Mouse (Mus musculus) G1E-ER4 (cell line): Measurements from ENCODE around the gene Ttc39a. TPM values are rescaled to one million over a fixed set of nuclear protein-coding genes. Genes with fewer than 3 reads are reported as not detected.

Source experiments
- GATA1 ChIP-seq: IDR thresholded peaks from one replicate; pipeline ENCODE4 v1.8.0; 2012; ENCODE audit warnings: low read length, inconsistent platforms
- polyA plus RNA-seq: library from polyadenylated mRNA; stranded (reverse); fragments of >175 nt; gene quantifications from 2 replicates; pipeline ENCODE4 v1.2.3, GENCODE M21; 2012

Ttc39a gene
- polyA plus RNA-seq, 1 experiment = 7.6 TPM

GRCm38 (mm10) chr4:109439825-109440248 lies 33.4 kb downstream of the Ttc39a start:
- TF ChIP-seq GATA1 = peak; percentile 31

DNA sequence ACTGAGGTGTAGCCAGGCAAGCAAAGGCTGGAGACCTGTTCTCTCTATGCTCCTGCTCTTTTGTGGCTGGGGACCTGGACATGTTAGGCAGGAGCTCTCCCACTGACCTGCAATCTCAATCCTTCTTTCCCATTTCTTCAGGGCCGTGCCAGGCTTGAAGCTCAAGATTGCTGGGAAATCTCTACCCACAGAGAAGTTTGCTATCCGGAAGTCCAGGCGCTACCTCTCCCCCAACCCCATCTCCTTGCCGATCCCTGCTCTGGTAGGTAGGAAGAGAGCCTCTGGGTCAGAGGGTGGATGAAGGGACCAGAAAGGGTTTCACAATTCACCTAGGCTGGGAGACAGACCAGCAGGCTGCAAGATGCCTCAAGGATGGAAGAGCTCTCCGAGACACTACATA lies 34.0 kb downstream of the Ttc39a start:
- TF ChIP-seq GATA1 = no peak

DNA sequence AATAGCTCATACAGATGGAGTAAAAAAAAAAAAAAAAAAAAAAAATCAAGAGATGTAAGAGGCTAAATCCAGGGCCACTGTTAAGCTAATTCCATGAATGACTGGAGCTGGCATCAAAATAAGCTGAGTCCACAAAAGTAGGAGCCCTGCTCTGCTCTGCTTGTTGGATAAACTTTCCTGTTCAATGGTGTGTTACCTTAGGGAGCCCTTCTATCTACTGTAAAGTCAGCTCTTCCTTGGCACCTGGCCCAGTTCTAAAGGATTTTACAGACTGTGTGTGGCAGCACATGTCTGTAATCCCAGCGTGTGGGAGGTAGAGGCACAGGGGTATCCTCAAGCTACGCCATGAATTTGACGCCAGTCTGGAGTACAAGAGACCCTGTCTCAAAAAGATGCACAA lies 34.6 kb downstream of the Ttc39a start:
- TF ChIP-seq GATA1 = no peak

GRCm38 (mm10) chr4:109442126-109442525 lies 35.7 kb downstream of the Ttc39a start:
- no peak for TF ChIP-seq GATA1

DNA sequence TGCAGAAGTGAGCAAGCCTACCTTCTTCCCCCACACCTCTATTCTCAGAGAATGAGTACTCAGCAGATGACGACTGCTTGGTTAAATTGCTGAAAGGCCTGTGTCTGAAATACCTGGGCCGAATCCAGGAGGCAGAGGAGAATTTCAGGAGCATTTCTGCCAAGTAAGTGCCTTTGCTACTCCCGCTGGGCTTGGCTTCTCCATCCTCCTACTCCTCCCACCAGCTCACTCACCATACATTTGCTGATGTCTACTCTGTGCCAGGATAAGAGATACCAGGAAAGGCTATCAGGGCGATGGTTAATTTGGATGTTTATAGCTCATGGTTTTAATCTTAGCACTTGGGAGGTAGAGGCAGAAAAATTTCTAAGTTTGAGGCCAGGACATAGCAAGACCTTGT lies 36.2 kb downstream of the Ttc39a start:
- TF ChIP-seq GATA1 = no peak

DNA sequence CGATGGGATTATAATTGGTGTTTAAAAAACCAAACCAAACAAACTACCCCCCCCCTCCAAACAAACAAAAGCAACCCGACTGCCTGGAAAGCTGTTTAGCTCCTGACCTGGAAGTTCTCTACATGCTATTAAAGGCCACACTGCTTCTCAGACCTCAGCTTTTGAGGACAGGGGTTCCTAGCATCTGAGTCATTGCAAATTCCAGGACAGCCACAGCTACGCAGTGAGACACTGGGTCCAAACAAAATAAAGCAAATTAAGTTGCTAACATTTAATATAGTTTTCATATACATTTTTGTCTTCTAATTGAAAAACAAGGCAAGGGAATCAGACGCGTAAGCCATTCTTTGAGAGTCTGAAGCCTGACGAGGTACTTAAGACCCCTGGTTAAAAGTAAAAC lies 38.0 kb downstream of the Ttc39a start:
- TF ChIP-seq GATA1 = no peak

DNA sequence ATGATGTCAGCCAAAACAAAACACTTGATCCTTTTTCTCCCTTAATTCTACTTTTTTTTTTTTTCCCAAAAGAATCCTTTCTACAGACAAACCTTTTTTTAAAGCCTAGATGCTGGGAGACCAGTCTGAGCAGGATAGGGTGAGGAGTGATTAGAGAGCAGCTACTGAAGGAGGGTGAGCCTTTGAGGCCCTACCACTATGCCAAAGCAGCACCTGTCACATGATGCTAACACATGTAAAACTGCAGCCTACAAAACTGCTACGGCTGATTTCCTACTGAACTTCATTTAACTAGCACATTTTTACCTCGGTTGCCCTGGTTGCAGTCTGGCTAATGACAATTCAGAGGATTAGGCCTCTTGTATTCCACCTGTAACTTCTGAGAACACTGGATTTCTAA lies 38.5 kb downstream of the Ttc39a start:
- no peak for TF ChIP-seq GATA1

- TF ChIP-seq GATA1 = peak; percentile 89
Observed at GRCm38 (mm10) chr4:109445397-109445796, 39.0 kb downstream of the Ttc39a start.

GRCm38 (mm10) chr4:109445956-109446355 lies 39.5 kb downstream of the Ttc39a start:
- no peak for TF ChIP-seq GATA1

GRCm38 (mm10) chr4:109448531-109448930 lies 42.1 kb downstream of the Ttc39a start:
- no peak for TF ChIP-seq GATA1

GRCm38 (mm10) chr4:109456821-109457220 lies 50.4 kb downstream of the Ttc39a start:
- no peak for TF ChIP-seq GATA1

DNA sequence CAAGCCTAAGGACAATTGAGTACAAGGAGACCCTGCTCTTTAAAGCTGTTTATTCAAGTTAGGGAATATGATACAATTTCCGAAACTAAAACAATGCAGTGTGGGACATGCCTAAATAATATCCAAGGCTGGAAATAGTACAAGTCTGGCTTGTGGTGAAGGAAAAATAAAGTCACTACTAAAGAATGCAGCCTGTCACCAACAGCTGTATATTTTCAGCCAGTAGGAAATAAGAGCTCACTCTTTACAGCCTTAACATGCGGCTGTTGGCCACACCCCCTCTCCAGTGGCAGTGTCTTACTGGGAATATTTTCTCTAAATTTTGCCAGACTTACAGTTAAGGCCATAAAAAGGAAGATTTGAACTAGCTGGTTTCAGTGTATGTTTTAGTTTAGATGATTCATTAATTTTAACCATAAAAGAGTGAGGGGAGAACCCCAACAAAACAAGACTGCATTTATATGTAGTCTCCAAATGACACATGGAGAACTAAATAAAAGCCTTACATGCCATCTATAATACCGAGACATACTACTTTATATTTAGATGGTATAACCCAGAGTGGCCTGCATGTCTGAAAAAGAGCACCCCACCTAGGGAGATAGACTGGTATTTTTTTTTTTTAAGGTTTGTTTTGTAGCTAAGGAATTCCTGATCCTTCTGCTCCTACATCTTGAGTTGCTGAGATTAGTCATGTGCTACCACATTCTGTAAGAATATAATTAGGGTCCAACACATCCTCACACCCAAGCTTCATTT lies 54.2 kb downstream of the Ttc39a start:
- TF ChIP-seq GATA1 = no peak

DNA sequence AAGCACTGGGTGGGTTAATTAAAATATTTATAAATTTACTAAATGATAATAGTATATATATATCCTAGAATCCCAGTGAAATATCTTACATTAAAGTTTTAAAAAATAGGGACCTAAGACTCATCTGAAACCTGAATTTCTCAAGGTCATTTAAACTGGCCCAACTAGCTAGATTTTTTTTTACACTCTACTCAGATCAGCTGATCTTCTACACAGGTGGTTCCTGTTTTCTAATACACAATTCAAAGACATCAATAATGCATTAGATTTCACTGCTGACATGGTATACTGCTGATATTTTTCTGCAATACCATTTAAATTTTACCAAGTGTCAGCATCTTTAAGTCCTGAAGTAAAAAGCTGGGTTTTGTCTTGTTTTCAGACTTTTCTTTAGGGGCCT lies 57.5 kb downstream of the Ttc39a start:
- no peak for TF ChIP-seq GATA1

GRCm38 (mm10) chr4:109467687-109468086 lies 61.3 kb downstream of the Ttc39a start:
- no peak for TF ChIP-seq GATA1

DNA sequence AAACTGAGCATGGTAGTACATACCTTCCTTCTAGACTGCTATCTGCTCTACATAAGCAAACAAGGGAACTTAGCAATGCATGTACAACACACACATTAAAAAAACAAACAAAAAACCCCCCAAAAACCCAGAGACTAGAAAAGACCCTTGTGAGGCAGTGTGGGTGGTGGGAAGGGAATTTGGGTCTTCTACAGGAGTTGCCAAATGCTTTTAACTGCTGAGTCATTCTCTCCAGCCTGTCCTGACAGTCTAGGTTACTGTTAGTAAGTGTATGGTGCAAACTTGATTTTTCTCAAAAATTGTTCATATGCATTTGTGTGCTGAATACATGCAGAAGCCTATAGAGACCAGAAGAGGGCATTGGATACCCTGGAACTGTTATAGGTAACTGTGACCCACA lies 65.2 kb downstream of the Ttc39a start:
- TF ChIP-seq GATA1 = no peak

DNA sequence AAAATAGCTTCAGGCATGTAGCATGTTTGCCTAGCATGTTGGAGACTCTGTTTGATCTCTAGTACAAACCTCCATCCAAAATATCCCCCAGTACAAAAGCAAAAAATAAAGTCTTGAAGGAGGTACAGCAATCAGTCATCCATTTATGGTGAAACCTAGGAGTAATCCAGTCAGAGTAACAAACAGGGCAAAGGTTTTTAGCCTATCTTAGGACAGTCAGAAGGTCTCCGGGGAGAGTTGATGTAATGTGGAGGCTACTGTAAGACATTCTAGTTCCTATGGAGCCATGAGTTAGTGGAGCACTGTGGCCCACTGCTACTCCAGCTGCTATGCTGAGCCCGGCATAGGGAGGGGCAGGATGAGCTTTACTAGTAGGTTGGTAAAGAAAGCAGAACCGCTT lies 66.1 kb downstream of the Ttc39a start:
- TF ChIP-seq GATA1 = no peak

- TF ChIP-seq GATA1 = no peak
Observed at GRCm38 (mm10) chr4:109475078-109475477, 68.7 kb downstream of the Ttc39a start.
